Mouse (Mus musculus) ES-Bruce4 (cell line): ENCODE data around the gene Ntn3. TPM values are rescaled to one million over a fixed set of nuclear protein-coding genes. Genes with fewer than 3 reads are reported as not detected.

Experiments used
- H3K27ac ChIP-seq: 2 replicates; pipeline ENCODE4 v1.5.1; 2012; ENCODE audit warnings: low read length, inconsistent platforms; ENCODE audit not compliant: insufficient read depth
- H3K27me3 ChIP-seq: 2 replicates; pipeline ENCODE4 v1.6.1; 2012; ENCODE audit warnings: mild to moderate bottlenecking, low read length, inconsistent platforms; ENCODE audit not compliant: control insufficient read depth, poor library complexity, insufficient read depth, severe bottlenecking
- H3K36me3 ChIP-seq: 2 replicates; pipeline ENCODE4 v1.6.1; 2012; ENCODE audit warnings: inconsistent platforms, mild to moderate bottlenecking, low read length, moderate library complexity; ENCODE audit not compliant: control insufficient read depth, poor library complexity, insufficient read depth, severe bottlenecking
- H3K4me1 ChIP-seq: one replicate; pipeline ENCODE4 v1.8.1; 2011; ENCODE audit warnings: low read length; ENCODE audit not compliant: control insufficient read depth, insufficient read depth
- H3K4me3 ChIP-seq: 2 replicates; pipeline ENCODE4 v1.5.1; 2011; ENCODE audit warnings: low read depth, mild to moderate bottlenecking, low read length
- H3K9ac ChIP-seq: 2 replicates; pipeline ENCODE4 v1.6.1; 2012; ENCODE audit warnings: low read depth, mild to moderate bottlenecking, inconsistent platforms; ENCODE audit not compliant: poor library complexity, severe bottlenecking
- H3K9me3 ChIP-seq: replicated peaks from 2 replicates; pipeline ENCODE4 v1.6.1; 2012; ENCODE audit warnings: mild to moderate bottlenecking, low read length, inconsistent platforms; ENCODE audit not compliant: control insufficient read depth, poor library complexity, insufficient read depth, severe bottlenecking
- CTCF ChIP-seq: IDR thresholded peaks from one replicate; pipeline ENCODE4 v1.8.1; 2011; ENCODE audit warnings: low read depth, low read length
- EP300 ChIP-seq: IDR thresholded peaks from 2 replicates; pipeline ENCODE4 v1.6.1; 2011; ENCODE audit warnings: low read depth, low read length; ENCODE audit not compliant: insufficient read depth
- POLR2A ChIP-seq: IDR thresholded peaks from one replicate; pipeline ENCODE4 v1.8.1; 2011; ENCODE audit warnings: low read length; ENCODE audit not compliant: insufficient read depth
- polyA plus RNA-seq: library from polyadenylated mRNA; stranded (reverse); fragments of >200 nt; gene quantifications from 2 replicates; pipeline ENCODE4 v1.2.4, GENCODE M21; 2011; ENCODE audit warnings: low read depth; ENCODE audit not compliant: missing spikeins, insufficient read depth, insufficient read length

Gene Ntn3
- polyA plus RNA-seq, 1 experiment, result 0.96 TPM

GRCm38 (mm10) chr17:24216836-24217235 is 7.5 kb upstream of the Ntn3 start:
- H3K9ac ChIP-seq, result no peak overlapping the region
- peaks cover 10% of the 10 kb centered on the region; the same call in 1 of the 2 replicates for H3K36me3 ChIP-seq
- 0 out of 2 replicates have a peak overlapping the region, but pooled peaks have one; percentile 25 for H3K27ac ChIP-seq
- H3K27me3 ChIP-seq, result no peaks in the 10 kb centered on the region
- H3K4me3 ChIP-seq, result no peak overlapping the region
- no peaks in the 10 kb centered on the region for H3K9me3 ChIP-seq
- H3K4me1 ChIP-seq, result peaks cover 5% of the 10 kb centered on the region
- TF ChIP-seq POLR2A, result no peak
- no peak for TF ChIP-seq EP300
- no peak for TF ChIP-seq CTCF

DNA sequence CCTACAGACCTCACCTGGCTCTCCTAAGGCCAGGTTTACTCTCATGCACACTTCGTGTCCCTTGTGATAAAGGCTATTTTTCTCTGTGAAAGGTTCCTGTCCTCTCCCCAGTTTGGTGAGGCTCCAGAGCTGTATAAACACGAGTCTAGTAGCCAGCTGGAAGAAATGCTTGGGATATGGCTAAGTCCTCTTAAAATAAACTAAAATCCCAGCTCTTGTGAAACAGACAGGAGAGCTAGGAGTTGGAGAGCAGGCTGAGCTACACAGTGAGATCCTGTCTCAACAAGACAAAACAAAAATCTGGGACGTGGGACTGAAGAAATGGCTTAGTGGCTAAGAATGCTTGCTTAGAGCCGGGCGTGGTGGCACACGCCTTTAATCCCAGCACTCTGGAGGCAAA is 3.9 kb upstream of the Ntn3 start:
- Histone ChIP-seq H3K9me3 (no peaks in the 10 kb centered on the region), H3K4me1 (peaks cover 6% of the 10 kb centered on the region), H3K4me3 (no peak overlapping the region), H3K9ac (no peak overlapping the region), H3K27ac (no peak overlapping the region), H3K27me3 (no peaks in the 10 kb centered on the region), H3K36me3 (peaks cover 10% of the 10 kb centered on the region; the same call in 1 of the 2 replicates)
- no peak for TF ChIP-seq CTCF

DNA sequence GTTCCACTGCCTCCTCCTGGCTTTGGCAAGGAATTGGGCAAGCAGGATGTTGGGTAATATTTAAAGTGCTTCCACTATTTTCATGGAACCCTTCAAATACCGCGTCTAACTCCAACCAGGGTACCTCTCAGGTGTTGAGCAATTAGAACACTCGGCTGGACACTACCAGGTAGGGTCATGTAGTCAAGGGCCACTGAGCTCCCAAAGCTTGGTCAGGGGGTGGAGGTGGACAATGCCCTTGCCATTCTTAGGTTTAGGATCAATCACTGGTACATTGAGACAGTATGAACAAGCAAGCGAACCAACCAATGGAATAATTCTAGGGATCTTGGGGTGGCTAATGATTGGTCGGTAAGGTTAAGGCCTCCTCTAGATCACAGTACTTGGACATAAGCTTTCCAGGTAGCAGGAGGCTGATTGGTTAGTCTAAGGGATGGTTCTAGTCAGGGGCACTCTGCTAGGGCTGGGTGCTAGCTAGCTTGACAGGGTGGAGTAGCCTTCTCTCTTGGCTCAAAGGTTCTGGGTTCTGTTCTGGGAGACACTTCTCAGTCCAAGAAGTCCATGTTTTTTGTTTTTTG is 3.2 kb upstream of the Ntn3 start:
- no peak for TF ChIP-seq EP300
- no peak for TF ChIP-seq CTCF
- no peak for TF ChIP-seq POLR2A
- Histone ChIP-seq H3K9ac (no peak overlapping the region), H3K27me3 (no peaks in the 10 kb centered on the region), H3K4me3 (peak overlapping the region; percentile 75), H3K36me3 (peaks cover 10% of the 10 kb centered on the region; the same call in 1 of the 2 replicates), H3K4me1 (peaks cover 6% of the 10 kb centered on the region), H3K27ac (no peak overlapping the region), H3K9me3 (no peaks in the 10 kb centered on the region)

GRCm38 (mm10) chr17:24211631-24212440 is 2.5 kb upstream of the Ntn3 start:
- Histone ChIP-seq H3K4me3 (peak overlapping the region; percentile 75), H3K4me1 (peaks cover 6% of the 10 kb centered on the region), H3K36me3 (peaks cover 10% of the 10 kb centered on the region; the same call in 1 of the 2 replicates), H3K27ac (no peak overlapping the region), H3K27me3 (no peaks in the 10 kb centered on the region), H3K9me3 (no peaks in the 10 kb centered on the region), H3K9ac (peak overlapping the region; percentile 54)
- TF ChIP-seq CTCF, result no peak
- no peak for TF ChIP-seq POLR2A
- no peak for TF ChIP-seq EP300

- Histone ChIP-seq H3K27me3 (no peaks in the 10 kb centered on the region), H3K9me3 (no peaks in the 10 kb centered on the region), H3K4me1 (peaks cover 3% of the 10 kb centered on the region), H3K36me3 (peaks cover 4% of the 10 kb centered on the region; the same call in 1 of the 2 replicates), H3K4me3 (no peak overlapping the region), H3K9ac (no peak overlapping the region), H3K27ac (no peak overlapping the region)
- no peak for TF ChIP-seq CTCF
- no peak for TF ChIP-seq POLR2A
- no peak for TF ChIP-seq EP300
Measured at GRCm38 (mm10) chr17:24210591-24210990, 1.3 kb upstream of the Ntn3 start.

DNA sequence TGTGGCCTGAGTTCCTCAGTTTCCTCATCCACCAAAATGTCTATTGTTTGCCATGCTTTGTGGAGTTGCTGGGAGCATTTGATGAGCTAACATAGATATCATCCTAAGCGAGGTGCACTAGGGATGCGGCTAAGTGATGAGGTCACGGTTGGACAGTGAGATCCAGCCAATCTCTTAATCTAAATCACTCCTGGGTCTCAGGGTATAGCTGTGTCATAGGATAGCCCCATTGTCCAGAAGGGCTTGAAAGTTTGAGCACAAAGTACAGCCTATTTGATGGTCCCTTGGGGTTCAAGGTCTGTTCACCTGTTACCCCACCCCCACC is 547 bp upstream of the Ntn3 start:
- no peak overlapping the region for H3K9ac ChIP-seq

More for the DNA sequence above, 547 bp upstream of the Ntn3 start:
- H3K4me3 ChIP-seq, result no peak overlapping the region
- TF ChIP-seq EP300 (no peak), CTCF (no peak), POLR2A (no peak)
- no peak overlapping the region for H3K27ac ChIP-seq
- H3K36me3 ChIP-seq, result no peaks in the 10 kb centered on the region
- peaks cover 3% of the 10 kb centered on the region for H3K4me1 ChIP-seq
- no peaks in the 10 kb centered on the region for H3K27me3 ChIP-seq
- no peaks in the 10 kb centered on the region for H3K9me3 ChIP-seq
